Mouse (Mus musculus) heart, adult 9 months (tissue): ENCODE data around the gene Depdc1b.

ENCODE experiments used
- DNase-seq, 2 experiments: peaks; one replicate each; pipeline ENCODE4 v3.0.0; 2022; ENCODE audit warnings: low spot score in 2 of 2

The Depdc1b gene

DNA sequence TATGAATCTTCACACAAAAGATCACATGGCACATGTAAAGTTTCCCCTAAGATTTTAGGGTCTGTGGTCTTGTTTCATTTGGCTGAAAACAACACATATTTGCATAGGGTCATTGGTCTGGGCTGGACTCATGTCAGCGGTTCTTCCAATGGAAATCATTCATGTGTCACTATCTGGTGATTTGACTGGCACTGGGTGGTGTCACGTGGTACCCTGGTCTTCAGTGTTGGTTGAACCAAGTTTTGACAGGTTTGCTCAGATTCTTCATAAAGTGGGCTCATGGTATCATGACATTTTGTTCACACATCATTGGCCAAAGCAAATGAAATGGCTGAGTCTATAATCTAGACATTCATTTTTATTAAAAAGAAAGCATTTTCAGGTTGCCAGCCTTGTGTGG, 1.3 kb downstream of the Depdc1b start:
- no peak for DNase-seq

DNA sequence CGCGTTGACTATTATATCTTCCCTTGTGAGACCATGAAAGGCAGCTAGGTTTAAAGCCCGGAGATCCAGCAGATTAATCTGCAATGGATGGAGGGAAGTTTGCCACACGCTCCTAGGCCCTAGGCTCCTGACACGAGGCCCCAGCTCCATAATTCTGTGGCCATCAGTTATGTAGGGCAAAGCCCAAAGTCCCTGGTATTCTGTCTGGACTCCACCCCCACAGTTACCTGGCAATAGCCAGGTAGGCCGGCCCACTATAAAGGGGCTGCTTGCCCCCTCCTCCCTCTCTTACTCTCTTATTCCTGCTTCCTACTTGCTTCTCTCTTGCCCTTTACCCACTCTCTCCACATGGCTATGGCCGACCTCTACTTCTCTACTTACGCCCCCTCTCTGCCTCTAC, 2.9 kb downstream of the Depdc1b start:
- DNase-seq, result no peak

DNA sequence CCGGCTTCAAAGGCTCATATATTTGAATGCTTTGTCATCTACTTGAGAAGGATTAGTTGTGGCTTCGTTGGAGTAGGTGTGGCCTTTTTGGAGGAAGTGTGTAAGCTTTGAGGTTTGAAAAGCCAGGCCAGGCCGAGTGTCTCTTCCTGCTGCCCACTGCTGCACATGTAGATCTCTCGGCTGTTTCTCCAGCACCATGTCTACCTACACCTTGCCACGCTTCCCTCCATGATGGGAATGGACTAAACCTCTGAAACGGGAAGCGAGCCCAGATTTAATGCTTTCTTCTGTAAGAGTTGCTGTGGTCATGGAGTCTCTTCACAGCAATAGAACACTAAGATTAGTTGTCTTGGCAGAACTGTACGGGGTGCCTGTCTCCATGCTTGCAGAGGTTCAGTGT, 4.1 kb downstream of the Depdc1b start:
- DNase-seq, result no peak

DNA sequence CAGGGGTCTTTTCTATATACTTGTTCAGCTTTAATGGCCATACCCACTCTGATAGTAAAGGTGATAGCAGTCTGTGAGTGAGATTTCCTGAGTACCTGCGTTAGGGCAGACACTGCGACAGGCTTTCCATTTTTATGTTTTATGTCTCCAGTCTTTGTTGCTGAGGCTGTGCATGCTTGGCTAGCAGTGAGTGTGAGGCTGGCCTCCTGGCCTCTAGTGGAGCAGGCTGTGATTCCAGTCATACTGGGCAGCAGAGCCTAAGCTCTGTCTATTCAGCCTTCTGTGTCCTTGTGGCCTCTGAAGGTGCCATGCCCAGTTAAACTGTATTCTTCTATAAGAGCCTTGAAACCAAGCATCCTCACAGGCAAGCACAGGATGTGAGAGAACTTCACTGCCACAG, 6.3 kb downstream of the Depdc1b start:
- DNase-seq, result no peak

DNA sequence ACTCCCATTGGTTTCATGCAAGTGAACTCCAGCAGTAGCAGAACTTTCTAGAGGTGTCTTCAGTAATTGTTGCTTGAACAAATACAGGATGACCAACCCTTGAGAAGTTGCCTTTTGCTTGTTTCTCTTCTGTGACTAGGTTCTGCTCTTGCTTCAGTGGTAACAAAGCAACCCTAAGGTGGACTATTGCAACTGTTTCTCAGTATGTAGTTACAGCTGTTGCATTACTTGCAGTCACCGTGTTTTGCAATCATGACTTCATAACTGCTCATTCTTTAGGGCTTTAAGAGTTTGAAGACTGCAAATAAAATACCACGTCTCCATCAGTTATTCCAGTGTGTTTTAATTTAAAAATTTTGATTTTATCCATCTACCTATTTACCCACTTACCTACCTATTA, 7.2 kb downstream of the Depdc1b start:
- no peak for DNase-seq

DNA sequence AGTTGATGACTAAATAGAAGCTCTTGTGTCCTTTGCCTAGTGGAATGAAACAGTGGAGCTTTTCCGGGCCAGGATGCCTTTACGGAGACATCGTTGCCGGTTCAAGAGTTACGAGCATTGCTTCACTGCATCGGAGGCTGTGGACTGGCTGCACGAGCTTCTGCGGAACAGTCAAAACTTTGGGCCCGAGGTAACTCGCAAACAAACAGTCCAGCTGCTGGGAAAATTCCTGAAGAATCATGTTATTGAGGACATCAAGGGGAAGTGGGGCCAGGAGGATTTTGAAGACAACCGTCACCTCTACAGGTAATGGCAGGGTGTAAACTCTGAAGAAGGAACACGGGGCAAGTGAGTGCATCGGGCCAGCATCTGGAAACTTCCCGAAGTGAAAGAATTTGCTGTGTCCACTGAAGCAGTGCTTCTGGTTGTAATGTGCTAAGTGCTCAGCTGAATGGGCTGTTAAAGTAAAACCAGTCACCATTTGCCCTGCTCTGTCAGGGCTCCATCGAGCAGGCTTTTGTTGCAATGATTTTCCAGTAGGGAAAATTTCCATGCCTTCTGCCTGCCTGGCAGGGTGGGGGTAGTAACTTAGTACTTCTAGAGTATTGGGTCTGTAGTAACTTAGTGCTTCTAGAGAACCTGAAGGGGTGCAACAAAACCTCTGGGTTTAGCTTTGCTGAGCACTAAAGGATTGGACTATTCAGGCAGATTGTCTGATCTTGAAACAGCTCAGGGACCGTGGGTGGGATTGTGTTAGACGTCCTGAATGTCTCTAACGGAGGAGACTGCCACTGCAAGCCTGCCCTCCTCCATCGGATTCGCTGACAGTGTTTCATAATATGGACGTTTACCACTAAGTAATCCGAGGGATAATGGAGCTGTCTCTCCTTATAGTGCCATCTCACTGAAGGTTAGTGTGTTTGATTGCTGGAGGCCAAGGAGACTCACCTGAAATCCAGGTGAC, 8.0 kb downstream of the Depdc1b start:
- no peak for DNase-seq

DNA sequence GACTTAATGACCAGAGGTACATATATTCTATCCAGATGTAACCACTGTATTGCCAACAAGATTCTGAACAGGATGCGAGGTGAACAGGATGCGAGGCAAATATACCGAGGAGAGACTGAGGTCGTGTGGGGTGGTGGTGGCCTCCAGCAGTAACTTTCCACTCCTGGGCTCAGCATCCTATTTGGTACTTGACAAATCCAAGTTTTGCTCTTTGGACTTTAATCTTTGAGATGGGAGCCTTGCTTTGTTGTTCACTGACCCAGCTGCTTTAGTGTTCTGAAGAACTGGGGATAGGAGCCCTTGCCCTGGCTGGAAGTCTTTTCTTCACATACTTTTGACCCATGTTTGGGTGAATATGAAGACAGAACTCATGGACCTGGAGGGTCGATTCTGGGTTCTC, 9.7 kb downstream of the Depdc1b start:
- DNase-seq, result no peak

DNA sequence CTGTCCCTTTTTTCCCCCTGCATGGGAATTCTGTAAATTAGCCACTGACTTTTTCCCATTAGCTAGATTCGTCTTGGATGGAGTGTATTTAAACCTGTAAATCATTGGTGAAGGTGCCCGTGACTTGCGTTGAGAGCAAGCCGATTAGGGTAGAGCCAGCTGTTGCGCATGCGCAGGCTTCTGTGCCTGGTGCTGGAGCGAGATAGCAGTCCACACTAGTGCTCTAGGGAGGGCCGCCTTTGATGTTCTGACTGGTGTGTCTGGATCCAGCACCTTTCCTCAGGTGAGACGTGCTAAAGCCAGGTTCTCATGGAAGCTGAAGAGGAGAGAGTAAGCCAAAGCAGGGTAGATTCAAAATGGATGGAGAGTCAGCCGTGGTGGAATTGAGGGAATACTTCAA, 10.2 kb downstream of the Depdc1b start:
- DNase-seq, result no peak

DNA sequence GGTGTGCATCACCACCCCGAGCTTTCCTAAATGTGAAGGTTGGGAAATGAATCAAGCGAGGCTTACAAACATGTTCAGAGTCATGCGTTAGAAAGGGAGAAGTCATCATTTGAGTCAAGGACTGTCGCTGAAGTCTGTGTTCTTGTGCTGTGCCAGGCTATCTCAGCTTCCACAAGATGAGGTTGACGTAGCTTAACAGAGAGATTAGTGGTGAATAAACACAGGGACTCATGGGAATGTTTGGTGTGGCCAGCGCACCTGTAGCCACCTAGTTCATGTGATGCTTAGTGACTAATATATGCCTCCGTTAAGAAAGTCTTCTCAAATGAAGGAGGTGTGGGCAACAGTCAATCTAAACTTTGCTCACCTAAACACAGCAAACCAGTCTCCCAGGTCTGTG, 10.9 kb downstream of the Depdc1b start:
- DNase-seq, result no peak

DNA sequence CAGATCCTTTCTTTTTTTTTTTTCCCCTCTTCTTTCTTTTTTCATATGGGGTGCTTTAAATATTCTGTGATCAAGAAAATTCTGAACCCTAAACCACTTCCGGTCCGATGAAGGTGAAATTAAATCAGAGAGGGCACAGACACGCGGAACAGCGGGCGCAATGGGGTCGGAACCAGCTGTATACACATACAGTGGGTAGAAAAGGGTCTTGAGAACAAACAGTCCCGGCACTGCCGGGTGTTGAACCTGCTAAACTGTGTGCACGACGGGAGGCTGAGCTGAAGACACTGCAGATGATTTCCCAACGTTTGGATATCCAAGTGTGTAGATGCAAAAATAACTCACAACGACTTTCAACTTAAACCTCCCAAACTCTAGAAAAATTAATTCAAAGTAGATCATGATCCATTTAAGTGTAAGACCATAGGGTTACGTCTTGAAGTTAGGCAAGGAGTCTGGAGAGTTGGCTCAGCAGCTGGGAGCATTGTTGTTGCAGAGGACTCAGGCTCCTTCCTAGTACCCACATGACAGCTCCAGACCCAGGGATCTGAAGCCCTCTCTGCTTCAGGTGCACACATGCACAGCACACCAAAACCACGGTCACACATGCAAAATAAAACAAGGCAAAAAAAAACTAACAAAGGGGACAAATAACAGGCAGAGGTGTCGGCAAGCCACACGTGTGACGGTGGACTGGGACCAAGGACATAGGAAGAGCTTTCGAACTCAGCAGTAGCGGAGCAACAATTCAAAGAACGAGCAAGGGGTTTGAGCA, 12.5 kb downstream of the Depdc1b start:
- DNase-seq, result no peak

DNA sequence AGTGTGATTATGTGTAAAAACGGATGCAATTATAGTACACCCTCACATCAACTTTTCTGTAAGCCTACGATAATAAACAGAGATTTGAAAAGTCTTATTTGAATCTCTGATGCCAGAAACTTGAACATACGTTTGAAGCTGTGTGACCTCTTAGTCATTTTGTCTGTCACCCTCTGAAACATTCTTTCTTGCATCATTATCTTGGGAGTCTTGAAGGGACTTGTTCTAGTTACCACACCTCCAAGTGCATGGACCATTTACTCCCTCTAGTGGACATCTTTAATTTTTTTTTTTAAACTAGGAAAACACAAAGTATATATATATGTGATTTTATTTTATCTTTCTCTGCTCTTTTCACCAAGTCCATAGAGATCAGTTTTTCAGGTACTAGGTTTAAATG, 13.6 kb downstream of the Depdc1b start:
- no peak for DNase-seq

DNA sequence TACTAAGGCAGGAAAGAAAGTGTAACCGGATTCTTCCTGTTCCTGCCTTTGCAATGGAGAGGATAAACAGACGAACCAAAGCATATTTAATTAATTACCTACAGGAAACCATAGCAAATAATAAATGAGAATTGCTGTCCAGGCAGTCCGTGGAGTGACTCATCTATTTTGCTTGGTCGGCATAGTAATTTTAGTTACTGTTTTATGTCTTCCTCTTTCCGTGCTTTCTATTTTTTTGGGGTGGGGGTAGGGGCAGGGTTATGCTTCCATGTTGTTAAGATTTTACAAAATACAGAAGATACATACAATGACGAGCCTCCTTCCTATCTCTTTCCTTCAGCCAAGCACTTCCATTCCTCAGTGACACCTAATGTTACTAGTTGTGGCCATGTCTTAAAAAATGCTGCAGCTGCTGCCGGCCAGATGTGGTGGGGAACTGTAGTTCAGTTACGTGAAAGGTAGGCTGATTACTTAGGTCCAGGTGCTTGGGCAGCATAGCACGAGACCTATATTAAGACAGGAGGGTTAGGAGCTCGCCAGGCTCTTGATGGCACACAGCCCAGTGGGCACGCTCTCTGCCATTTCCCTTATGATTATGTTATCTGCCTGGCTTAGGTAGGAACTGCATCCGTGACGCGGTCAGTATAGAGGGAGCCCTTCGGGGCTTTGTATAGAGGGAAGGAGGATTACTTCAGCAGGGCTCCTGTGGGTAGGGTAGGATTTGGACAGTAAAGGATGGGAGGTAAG, 19.3 kb downstream of the Depdc1b start:
- DNase-seq, result no peak

DNA sequence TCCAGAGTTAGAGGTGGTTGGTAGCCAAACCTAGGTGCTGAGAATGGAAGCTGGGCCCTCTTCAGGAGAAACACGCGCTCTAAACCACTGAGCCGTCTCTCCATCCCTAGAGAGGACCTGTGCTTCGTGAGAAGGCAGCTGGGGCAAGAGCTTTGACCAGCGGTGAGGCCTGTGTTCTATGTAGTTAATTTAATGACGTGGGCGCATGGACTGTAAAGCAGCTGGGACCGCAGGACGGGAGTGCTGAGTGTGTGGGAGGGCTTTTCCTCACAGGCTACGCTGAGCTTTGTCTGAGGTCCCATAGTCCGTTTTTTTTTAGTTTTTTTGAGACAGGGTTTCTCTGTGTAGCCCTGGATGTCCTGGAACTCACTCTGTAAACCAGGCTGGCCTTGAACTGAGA, 20.1 kb downstream of the Depdc1b start:
- DNase-seq, result no peak

DNA sequence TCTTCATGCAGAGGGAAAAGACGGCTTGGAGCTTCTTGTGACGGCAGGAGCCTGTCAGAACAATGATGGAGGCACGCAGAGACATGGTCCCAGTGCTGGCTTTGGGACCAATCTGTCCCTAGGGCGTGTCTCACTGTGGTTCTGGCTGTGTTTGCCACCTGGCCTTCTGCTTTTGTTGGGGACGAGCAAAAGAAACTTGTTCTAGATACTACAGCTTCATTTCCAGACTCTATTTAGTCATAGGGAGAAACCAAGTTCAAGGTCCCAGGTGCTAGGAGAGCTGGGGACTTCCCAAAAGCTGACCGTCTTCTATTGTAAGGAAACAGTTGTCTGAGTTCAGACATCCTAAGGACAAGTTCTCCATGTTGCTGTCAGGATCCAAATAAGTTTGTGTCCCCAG, 21.2 kb downstream of the Depdc1b start:
- DNase-seq, result no peak

DNA sequence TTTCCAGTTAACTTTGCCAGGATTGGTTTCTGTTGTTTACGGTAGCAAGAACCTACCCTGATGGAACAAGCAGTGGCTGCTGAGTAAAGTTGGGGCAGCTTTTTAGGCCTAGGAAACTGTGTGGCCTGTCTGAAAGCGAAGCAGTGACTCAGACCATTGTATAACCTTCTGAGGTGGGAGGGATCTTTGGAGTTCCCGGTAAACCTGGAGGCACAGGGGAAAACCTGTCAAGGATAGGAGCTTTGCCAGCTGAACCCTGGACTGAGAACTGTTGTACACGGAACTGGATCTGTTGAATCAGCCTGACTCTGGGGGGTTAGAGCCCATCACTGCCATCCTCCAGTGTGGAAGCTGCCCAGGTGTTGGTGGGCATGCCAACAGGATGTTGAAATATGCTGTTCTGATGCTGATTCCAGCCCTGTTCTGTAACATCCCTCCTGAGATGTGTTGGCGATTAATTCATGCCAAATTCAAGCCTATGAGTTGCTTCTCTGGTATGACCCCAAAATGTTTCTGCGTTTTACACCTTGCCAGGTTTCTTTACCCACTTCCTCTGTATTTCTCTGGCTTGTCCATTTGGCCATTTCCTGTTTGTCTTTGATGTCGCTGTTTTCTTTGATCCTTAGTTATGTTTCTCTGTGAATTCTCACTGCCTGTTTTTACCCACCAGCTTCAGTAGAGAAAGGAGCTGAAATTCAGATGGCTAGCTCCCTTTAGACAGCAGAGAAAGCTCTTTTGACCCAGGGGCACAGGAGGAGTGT, 22.1 kb downstream of the Depdc1b start:
- DNase-seq, result no peak

DNA sequence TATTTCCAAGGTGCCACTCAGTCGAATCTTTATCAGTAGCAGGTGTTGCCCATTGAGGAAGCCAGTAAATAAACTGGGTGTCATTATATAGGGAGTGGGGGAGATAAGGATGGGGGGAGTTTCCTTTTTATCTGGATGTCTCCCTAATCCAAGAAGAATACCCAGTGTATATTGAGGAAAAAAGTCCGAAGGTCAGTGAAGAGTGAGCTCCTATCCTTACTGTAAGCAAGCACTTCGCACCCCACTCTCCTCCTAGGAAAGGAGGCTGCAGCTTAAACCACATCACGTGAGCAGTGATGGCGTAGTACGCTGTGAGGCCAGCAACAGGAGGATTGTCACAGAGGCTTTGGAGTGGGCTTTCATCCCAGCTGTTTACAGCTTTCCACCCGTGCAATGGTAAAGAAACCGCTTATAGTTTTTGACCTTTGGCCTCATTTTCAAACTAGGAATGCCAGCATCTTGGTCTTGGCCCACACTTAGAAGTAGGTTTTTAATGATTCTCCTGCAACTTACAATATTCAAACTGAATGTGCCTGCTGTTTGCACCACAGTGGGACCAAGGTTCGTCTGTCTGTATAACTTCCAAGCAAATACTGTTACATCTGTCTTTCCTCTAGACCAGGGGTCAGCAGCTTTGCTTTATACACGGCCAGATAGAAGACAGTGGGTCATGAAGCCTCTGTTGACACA, 23.9 kb downstream of the Depdc1b start:
- DNase-seq, result no peak

DNA sequence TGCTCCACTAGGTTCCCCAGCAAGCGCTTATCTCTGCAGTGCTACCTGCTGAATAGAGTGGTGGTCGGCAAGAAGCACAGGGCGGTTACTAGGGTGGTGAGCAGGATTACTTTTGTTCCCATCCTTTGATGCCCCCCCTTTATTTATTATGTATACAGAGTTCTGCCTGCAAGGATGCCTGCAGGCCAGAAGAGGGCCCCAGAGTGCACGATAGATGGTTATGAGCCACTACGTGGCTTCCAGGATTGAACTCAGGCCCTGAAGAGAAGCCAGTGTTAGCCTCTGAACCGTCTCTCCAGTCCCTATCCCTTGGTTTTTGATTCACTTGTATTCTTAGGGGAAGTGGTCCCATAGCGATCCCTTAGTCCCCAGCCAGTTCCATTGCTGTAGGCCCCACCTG, 25.5 kb downstream of the Depdc1b start:
- no peak for DNase-seq

DNA sequence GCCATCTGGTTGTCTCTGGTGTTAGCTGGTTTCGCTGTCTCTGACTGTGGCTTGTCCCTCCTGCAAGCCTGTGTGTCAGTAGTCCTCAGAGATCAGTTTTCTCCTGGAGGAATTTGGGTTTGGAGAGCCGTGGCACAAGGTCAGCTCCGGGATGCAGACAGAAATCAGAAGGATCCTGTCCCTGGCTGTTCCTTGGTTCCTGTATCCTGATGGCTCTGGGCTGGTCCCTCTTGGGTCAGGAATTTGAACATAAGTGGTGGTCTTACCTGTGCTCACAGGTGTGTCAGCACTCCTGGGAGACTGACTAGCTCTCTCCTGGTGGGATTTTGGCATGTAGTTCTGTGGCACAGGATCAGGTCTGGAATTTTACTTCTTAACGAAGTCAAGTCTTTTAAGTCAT, 29.6 kb downstream of the Depdc1b start:
- DNase-seq, result no peak

DNA sequence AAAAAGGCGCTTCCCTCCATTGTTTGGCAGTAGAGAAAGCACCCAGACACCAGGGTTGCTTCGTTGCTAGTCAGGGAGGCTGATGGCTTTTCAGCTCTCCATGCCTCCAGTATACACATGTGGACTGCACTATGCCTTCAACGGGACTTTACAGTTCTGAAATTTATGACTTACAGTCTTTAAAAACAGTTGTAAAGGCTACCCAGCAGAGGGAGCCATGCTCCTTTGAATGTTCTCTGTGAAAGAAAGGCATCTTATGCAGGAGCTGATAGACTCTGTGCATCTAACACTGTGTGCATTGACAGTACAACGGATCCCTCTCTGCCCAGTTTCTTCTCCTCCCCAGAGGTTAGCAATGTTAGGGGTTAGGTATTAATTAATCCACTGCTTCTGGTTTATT, 30.9 kb downstream of the Depdc1b start:
- no peak for DNase-seq

DNA sequence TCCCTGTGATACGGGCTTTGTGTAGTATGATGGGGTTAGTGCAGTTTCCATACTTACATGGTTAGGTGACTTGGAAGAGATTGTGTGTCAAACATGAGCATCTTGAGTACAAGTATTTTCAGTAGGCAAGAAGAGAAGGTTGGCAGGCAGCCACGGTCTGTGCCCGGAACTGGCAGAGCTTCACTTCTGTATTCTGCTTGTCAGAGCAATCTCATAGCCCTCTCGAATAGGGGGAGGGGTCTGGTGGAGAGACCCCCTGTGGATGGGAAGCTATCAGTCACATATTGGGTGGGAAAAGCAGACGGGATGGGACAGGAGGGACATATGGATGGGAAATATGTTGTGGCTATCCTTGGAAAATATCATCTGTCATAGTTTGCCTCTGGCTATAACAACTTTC, 33.5 kb downstream of the Depdc1b start:
- no peak for DNase-seq

DNA sequence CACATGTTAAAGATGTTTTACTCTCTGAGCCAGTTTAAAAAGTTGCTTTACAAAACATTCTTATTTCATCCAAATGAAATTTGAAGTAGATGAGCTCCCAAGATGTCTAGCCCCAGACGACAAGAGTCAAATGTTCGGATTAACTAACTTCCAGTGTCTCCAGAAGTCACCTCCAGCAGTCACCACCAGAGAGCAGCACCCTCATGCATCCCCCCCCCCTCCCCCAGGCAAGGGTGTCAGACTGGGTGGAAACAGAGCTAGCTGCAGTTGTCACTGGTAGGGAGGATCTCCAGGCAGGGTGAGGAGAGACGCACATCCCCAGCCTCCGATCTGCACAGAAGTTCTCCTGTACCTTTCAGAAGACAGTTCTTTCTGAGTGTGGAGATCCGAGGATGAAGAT, 37.6 kb downstream of the Depdc1b start:
- no peak for DNase-seq
